Mouse (Mus musculus): Measurements from ENCODE around the gene Fcgr4.

GRCm38 (mm10) chr1:171049263-171049662 is 30.5 kb downstream of the Fcgr4 start:
- TF ChIP-seq CTCF (IDR thresholded peaks at IDR 0.05; ENCODE audit: control insufficient read depth, insufficient read depth, insufficient read length) = no peak
- no peak for TF ChIP-seq MYOD1 (IDR thresholded peaks at IDR 0.05; ENCODE audit: control insufficient read depth, insufficient read length, low read depth)
- TF ChIP-seq MAX (IDR thresholded peaks at IDR 0.05) = no peak
- no peak for TF ChIP-seq USF1 (IDR thresholded peaks at IDR 0.05; ENCODE audit: low read depth)
- no peak for TF ChIP-seq CEBPB (IDR thresholded peaks at IDR 0.05; ENCODE audit: low read depth)
- no peak for TF ChIP-seq FOSL1 (IDR thresholded peaks at IDR 0.05; ENCODE audit: insufficient read depth, low read length, poor library complexity, severe bottlenecking)
- TF ChIP-seq MYOG (IDR thresholded peaks at IDR 0.05; ENCODE audit: control insufficient read depth, extremely low read depth, insufficient read length) = no peak

Data from C2C12 (cell line).